Mouse (Mus musculus) cortical plate, adult 2 months (tissue): ENCODE data around the gene Zfp446. TPM values are rescaled to one million over a fixed set of nuclear protein-coding genes. Genes with fewer than 3 reads are reported as not detected.

Source experiments
- H3K27ac ChIP-seq: fragments of 200-500 bp; 2 replicates; pipeline ENCODE4 v1.5.1; 2012; ENCODE audit warnings: low read length, control low read depth, inconsistent platforms; ENCODE audit not compliant: insufficient read depth
- H3K4me1 ChIP-seq: fragments of 200-500 bp; 2 replicates; pipeline ENCODE4 v1.6.1; 2011; ENCODE audit warnings: low read length; ENCODE audit not compliant: control insufficient read depth, insufficient read depth
- H3K4me3 ChIP-seq: fragments of 200-500 bp; 2 replicates; pipeline ENCODE4 v1.5.1; 2011; ENCODE audit warnings: mild to moderate bottlenecking, low read length, control low read depth; ENCODE audit not compliant: insufficient read depth
- CTCF ChIP-seq: fragments of 200-500 bp; IDR thresholded peaks from 2 replicates; pipeline ENCODE4 v1.5.1; 2011; ENCODE audit warnings: mild to moderate bottlenecking, control low read depth, low read length; ENCODE audit not compliant: insufficient read depth; ENCODE audit errors: extremely low read depth
- POLR2A ChIP-seq: fragments of 200-500 bp; IDR thresholded peaks from 2 replicates; pipeline ENCODE4 v1.6.1; 2011; ENCODE audit warnings: mild to moderate bottlenecking, low read length, control low read depth; ENCODE audit not compliant: insufficient read depth; ENCODE audit errors: extremely low read depth
- polyA plus RNA-seq: library from polyadenylated mRNA; depleted of rRNA; stranded (reverse); fragments of >200 nt; gene quantifications from 2 replicates; pipeline ENCODE4 v1.2.3, GENCODE M21; 2012

Gene Zfp446
- polyA plus RNA-seq, 1 experiment: 9.7 TPM

GRCm38 (mm10) chr7:12958948-12959347 is 18.7 kb upstream of the Zfp446 start:
- H3K4me3 ChIP-seq: no peak overlapping the region
- no peaks in the 10 kb centered on the region for H3K4me1 ChIP-seq
- no peak overlapping the region for H3K27ac ChIP-seq
- TF ChIP-seq CTCF: no peak
- no peak for TF ChIP-seq POLR2A

- TF ChIP-seq CTCF (no peak), POLR2A (no peak)
- Histone ChIP-seq H3K27ac (no peak overlapping the region), H3K4me3 (no peak overlapping the region), H3K4me1 (no peaks in the 10 kb centered on the region)
Measured at GRCm38 (mm10) chr7:12959718-12960117, 17.9 kb upstream of the Zfp446 start.

- H3K4me3 ChIP-seq: peak overlapping the region; percentile 58
- TF ChIP-seq CTCF (no peak), POLR2A (peak; percentile 30; the same call in 1 of the 2 replicates)
- 0 out of 2 replicates have a peak overlapping the region, but pooled peaks have one; percentile 1 for H3K27ac ChIP-seq
- H3K4me1 ChIP-seq: 0 out of 2 replicates have a peak, but pooled peaks cover 2% of the 10 kb centered on the region
Measured at GRCm38 (mm10) chr7:12961511-12962141, 16.0 kb upstream of the Zfp446 start.

DNA sequence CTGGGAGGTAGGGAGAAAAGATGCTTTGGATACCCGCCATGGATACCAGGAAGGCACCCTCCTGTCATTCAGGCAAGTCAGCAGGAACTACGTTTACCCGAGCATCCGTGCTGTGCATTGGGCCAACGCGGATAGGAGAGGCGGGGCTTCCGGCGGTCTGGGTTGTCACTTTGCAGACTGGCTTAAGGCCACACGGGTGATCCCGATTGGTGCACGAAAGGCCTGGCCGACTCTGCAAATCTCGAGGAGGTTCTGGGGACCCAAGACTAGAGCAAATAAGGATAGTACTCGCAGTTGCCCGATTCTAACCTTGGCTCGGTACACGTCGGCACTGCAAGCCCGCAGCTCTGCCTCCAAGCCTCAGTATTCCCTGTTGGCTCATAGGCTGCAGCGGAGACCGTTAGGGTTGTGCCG is 12.0 kb upstream of the Zfp446 start, which contains the start of gene Zfp324:
Zfp324 (plus strand) TSS at position 161 of the 414 bp plus-strand sequence.
- TF ChIP-seq POLR2A (peak; percentile 83), CTCF (no peak)
- peak within 1 kb of the TSS; percentile 82 for H3K4me3 ChIP-seq
- H3K4me1 ChIP-seq: peaks cover 3% of the 10 kb centered on the region; the same call in 1 of the 2 replicates
- peak within 1 kb of the TSS; percentile 90 for H3K27ac ChIP-seq

DNA sequence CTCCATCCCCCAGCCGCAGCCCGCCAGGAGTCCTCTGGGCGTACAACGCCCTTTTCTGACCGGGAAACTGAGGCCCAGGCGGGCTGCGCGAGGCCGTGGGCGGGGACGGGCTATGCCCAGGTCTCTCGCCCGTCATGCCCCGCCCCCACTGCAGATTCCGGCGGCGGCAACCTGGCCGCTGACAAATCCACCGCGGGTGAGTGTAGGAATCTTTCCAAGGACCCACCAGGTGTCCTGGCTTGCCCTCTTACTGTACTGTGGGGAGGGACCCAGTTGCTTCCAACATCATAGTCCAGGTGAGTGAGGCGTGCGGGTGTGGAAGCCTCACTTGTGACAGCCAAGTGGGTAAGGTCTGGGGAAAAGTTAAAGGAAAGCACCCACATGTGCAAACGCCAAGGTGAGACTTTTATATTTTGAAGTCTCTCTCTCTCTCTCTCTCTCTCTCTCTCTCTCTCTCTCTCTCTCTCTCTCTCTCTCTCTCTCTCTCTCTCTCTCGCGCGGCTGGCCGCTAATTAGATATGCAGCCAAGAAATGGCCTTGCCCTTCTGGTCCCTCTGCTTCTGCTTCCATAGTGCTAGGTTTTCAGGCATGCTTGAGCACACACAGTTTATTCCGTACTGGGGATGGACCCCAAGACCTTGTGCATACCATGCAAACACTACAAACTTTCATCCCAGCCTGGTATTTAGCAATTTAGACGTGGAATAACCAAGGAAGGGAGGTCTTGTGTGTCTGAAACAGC is 11.4 kb upstream of the Zfp446 start:
- Histone ChIP-seq H3K4me1 (peaks cover 3% of the 10 kb centered on the region; the same call in 1 of the 2 replicates), H3K27ac (peak overlapping the region; percentile 90), H3K4me3 (peak overlapping the region; percentile 82)
- no peak for TF ChIP-seq POLR2A
- no peak for TF ChIP-seq CTCF

GRCm38 (mm10) chr7:12970906-12971305 is 6.7 kb upstream of the Zfp446 start:
- no peak for TF ChIP-seq POLR2A
- TF ChIP-seq CTCF: no peak
- H3K4me1 ChIP-seq: peaks cover 2% of the 10 kb centered on the region; the same call in 1 of the 2 replicates
- no peak overlapping the region for H3K4me3 ChIP-seq
- no peak overlapping the region for H3K27ac ChIP-seq

DNA sequence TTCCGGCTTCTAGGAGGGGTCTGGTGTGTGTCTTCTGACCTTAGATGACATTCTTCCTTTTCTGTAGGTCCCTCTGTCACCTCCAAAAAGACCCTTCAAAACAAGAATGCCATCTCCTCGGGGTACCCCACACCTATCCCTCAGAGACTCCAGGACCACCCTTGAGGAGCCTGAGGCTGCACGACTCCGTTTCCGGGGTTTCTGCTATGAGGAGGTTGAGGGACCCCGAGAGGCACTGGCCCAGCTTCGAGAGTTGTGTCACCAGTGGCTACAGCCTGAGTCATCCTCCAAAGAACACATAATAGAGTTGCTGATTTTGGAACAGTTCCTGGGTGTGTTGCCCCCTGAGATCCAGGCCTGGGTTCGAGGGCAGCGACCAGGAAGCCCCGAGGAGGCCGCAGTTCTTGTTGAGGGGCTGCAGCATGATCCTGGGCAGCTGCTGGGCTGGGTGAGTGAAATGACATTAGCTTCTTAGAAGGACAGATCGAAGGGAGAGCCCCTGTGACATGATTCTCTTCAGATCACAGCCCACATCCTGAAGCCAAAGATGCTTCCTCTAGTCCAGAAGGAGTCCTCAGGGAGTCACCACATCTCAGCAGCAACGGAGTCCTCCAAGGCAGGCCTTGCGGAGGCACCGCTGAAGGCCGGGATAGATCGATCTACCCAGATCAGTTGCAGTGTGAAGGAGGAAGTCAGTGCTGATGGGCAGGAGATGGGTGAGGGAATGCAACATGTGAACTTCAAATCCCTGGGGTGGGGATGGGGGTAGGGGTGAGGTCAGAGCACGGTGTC is 1.5 kb downstream of the Zfp446 start:
- Histone ChIP-seq H3K4me3 (peak overlapping the region; percentile 48; the same call in 1 of the 2 replicates), H3K4me1 (no peaks in the 10 kb centered on the region), H3K27ac (no peak overlapping the region)
- TF ChIP-seq CTCF (no peak), POLR2A (no peak)

DNA sequence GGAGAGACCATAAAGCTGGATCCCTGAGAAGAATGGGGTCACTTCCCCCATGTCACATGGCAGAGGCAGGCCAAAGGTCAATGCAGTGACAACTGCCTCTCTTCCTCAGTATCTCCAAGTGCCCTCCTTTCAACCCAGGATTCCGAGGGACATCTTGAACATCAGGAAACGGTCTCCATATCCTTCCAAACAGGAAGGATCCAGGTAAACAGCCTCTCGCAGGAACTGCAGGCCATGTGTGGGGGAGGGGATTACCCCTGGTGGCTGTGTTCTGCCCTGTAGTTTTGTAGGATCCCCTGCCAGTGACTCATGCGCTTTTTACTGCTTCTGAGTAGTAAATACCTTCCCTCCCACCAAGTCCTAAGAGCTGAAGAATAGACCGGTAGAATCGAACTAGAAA is 2.1 kb downstream of the Zfp446 start:
- Histone ChIP-seq H3K4me1 (no peaks in the 10 kb centered on the region), H3K4me3 (no peak overlapping the region), H3K27ac (no peak overlapping the region)
- TF ChIP-seq CTCF (no peak), POLR2A (no peak)

DNA sequence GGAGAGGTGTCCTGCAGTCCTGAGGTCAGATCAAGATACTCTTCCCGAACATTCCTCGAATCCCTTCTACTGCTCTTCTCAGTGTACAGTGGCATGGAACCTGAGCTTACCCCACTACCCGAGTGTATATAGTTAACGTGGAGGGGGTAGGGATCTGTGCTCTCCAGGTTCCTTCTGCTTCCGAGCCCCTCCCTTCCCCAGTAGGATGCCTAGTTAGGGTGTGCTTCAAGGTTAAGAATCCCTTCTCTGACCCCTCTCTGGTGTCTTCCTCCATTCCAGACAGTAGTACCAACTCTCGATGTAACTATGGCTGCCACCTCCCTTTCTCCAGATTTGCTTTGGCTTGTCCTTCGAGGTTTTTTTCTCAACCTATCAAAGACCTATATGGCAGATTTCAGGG is 2.6 kb downstream of the Zfp446 start:
- Histone ChIP-seq H3K27ac (no peak overlapping the region), H3K4me3 (no peak overlapping the region), H3K4me1 (no peaks in the 10 kb centered on the region)
- no peak for TF ChIP-seq CTCF
- TF ChIP-seq POLR2A: no peak

GRCm38 (mm10) chr7:12985724-12986123 is 8.1 kb downstream of the Zfp446 start:
- H3K27ac ChIP-seq: no peak overlapping the region
- TF ChIP-seq CTCF: no peak
- no peak for TF ChIP-seq POLR2A
- H3K4me3 ChIP-seq: no peak overlapping the region
- no peaks in the 10 kb centered on the region for H3K4me1 ChIP-seq

GRCm38 (mm10) chr7:12986906-12987305 is 9.3 kb downstream of the Zfp446 start:
- Histone ChIP-seq H3K4me1 (no peaks in the 10 kb centered on the region), H3K4me3 (no peak overlapping the region), H3K27ac (no peak overlapping the region)
- TF ChIP-seq CTCF (no peak), POLR2A (no peak)
